Mouse (Mus musculus) bone marrow, adult 2 months (tissue): ENCODE measurements at regions not wholly inside any gene's neighbourhood (a gene's known extent, or its start where the extent isn't known, plus 50 kb on each side); places are given as distances from the start of the nearest gene placed in this dataset.

Experiments used
- H3K27ac ChIP-seq: fragments of 200-500 bp; 2 replicates; pipeline ENCODE4 v1.5.1; 2012; ENCODE audit warnings: low read depth, mild to moderate bottlenecking, control low read depth, inconsistent platforms, low read length; ENCODE audit not compliant: control insufficient read depth, poor library complexity, insufficient read depth
- H3K4me1 ChIP-seq: fragments of 200-500 bp; 2 replicates; pipeline ENCODE4 v1.6.1; 2011; ENCODE audit warnings: low read length; ENCODE audit not compliant: control insufficient read depth, insufficient read depth
- H3K4me3 ChIP-seq: fragments of 200-500 bp; replicated peaks from 2 replicates; pipeline ENCODE3; 2011; ENCODE audit warnings: mild to moderate bottlenecking, low read depth, low read length, control low read depth; ENCODE audit not compliant: control insufficient read depth
- CTCF ChIP-seq: fragments of 200-500 bp; IDR thresholded peaks from 2 replicates; pipeline ENCODE4 v1.5.1; 2011; ENCODE audit warnings: low read length, control low read depth; ENCODE audit not compliant: control insufficient read depth, insufficient read depth
- POLR2A ChIP-seq: fragments of 200-500 bp; IDR thresholded peaks from 2 replicates; pipeline ENCODE4 v1.6.1; 2011; ENCODE audit warnings: low read depth, mild to moderate bottlenecking, control low read depth, low read length, borderline replicate concordance; ENCODE audit not compliant: control insufficient read depth
- WGBS: fragments of 180-500 bp; shearing (Covaris S2); methylation state at CpG from one replicate; pipeline ENCODE4 v1.1.7; 2018; 5-methylcytosine and 5-hydroxymethylcytosine counted together

DNA sequence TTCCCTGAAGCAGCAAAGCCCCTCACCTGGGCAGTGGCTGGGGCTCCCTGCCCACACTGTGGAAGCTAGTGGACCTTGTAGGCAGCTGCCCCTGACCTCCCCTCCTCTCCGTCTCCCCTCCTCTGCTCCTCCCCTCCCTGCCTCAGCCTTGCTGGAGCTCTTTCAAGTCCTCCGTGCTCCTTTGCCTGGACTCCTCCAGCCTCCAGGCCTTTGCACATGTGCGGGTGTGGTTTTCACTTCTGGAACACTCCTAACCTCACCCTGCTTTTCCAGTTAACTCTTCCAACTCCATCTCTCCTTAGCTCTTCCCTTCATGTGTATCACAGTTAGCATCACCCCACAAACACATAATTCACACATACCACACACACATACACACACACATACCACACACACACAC is 89.9 kb downstream of the 1700001O22Rik start:
- Histone ChIP-seq H3K4me3 (no peak overlapping the region), H3K4me1 (peaks cover 3% of the 10 kb centered on the region), H3K27ac (no peak overlapping the region)
- 32% methylated on average over 3 of the region's 3 CpGs for WGBS
- TF ChIP-seq CTCF (no peak), POLR2A (no peak)

GRCm38 (mm10) chr2:30712841-30713401 is 90.5 kb downstream of the 1700001O22Rik start:
- Histone ChIP-seq H3K4me3 (no peak overlapping the region), H3K4me1 (peaks cover under 1% of the 10 kb centered on the region; the same call in 1 of the 2 replicates), H3K27ac (no peak overlapping the region)
- 72% methylated on average over 9 of the region's 9 CpGs for WGBS
- TF ChIP-seq POLR2A, result no peak

GRCm38 (mm10) chr2:30711853-30712498 is 91.5 kb downstream of the 1700001O22Rik start:
- H3K27ac ChIP-seq, result peak overlapping the region; percentile 69
- H3K4me3 ChIP-seq, result peak overlapping the region; percentile 12
- no peaks in the 10 kb centered on the region for H3K4me1 ChIP-seq
- under 1% methylated on average over 63 of the region's 63 CpGs for WGBS
- TF ChIP-seq POLR2A, result no peak; the same call in 1 of the 2 replicates
- no peak for TF ChIP-seq CTCF

- 6% methylated on average over 15 of the region's 15 CpGs for WGBS
- Histone ChIP-seq H3K27ac (no peak overlapping the region), H3K4me3 (peak overlapping the region; percentile 25), H3K4me1 (no peaks in the 10 kb centered on the region)
- TF ChIP-seq POLR2A (no peak), CTCF (no peak)
These were observed 92.0 kb downstream of the 1700001O22Rik start for GRCm38 (mm10) chr2:30711476-30711852.

GRCm38 (mm10) chr2:30710895-30711294 is 92.6 kb downstream of the 1700001O22Rik start:
- Histone ChIP-seq H3K27ac (no peak overlapping the region), H3K4me3 (no peak overlapping the region), H3K4me1 (no peaks in the 10 kb centered on the region)
- WGBS, result 84% methylated on average over 7 of the region's 7 CpGs
- no peak for TF ChIP-seq POLR2A
- no peak for TF ChIP-seq CTCF

- no peak for TF ChIP-seq POLR2A
- Histone ChIP-seq H3K27ac (no peak overlapping the region), H3K4me3 (no peak overlapping the region), H3K4me1 (no peaks in the 10 kb centered on the region)
- 86% methylated on average over 3 of the region's 3 CpGs for WGBS
These were observed 94.0 kb downstream of the 1700001O22Rik start for GRCm38 (mm10) chr2:30709386-30709884.

GRCm38 (mm10) chr2:30708762-30709385 is 94.6 kb downstream of the 1700001O22Rik start:
- Histone ChIP-seq H3K4me1 (no peaks in the 10 kb centered on the region), H3K27ac (no peak overlapping the region), H3K4me3 (no peak overlapping the region)
- 78% methylated on average over 4 of the region's 4 CpGs for WGBS
- TF ChIP-seq CTCF (no peak), POLR2A (no peak)

- no peak for TF ChIP-seq CTCF
- no peak for TF ChIP-seq POLR2A
- Histone ChIP-seq H3K27ac (peak overlapping the region; percentile 48; the same call in 1 of the 2 replicates), H3K4me3 (no peak overlapping the region), H3K4me1 (no peaks in the 10 kb centered on the region)
- WGBS, result 2% methylated on average over 48 of the region's 48 CpGs
These were observed 95.3 kb downstream of the 1700001O22Rik start for GRCm38 (mm10) chr2:30708001-30708683.
